Mouse (Mus musculus): ENCODE results near the gene Col1a1.
A peak's percentile ranks its signal among the peaks of the same experiment; 100 is the strongest.

The Col1a1 gene

DNA sequence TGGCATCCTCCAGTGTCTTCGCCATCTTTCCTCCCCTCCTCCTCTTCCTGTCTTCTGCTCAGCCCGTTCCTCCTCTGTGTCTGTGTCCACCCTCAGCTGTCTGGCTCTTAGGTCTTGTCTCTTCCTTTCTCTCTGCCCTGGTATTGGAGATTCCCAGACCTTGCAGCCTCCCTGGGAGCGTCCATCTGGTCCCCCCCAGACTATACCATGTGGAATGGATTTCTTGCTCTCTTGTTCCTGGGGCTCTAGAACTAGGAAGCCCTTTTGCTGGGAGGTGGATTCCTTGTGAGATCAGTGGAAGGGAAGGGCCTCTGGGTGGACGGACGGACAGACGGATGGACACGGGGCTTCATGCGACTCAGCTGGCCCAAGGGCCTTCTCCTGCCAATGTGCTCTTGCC is 60.1 kb downstream of the Col1a1 start:
- DNase-seq (ENCODE audit: low spot score in 2 of 2) = no peak

DNA sequence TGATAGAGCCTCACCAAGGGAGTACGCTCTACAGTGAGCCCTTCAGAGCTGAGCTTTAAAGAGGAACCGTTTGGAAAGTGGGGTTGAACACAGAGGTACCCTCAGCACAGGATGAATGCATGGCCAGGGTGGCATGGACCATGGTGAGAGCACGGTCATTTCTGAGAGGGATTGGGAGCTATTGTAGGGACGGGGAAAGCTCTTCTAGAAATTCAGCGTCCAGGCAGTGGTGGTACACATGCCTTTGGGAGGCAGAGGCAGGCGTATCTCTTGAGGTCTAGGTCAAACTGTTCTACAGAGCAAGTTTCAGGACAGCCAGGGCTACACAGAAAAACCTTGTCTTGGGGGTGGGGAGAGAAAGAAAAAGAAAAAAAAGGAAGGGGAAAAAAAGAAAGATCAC is 61.0 kb downstream of the Col1a1 start:
- DNase-seq (ENCODE audit: low spot score in 2 of 2) = no peak

DNA sequence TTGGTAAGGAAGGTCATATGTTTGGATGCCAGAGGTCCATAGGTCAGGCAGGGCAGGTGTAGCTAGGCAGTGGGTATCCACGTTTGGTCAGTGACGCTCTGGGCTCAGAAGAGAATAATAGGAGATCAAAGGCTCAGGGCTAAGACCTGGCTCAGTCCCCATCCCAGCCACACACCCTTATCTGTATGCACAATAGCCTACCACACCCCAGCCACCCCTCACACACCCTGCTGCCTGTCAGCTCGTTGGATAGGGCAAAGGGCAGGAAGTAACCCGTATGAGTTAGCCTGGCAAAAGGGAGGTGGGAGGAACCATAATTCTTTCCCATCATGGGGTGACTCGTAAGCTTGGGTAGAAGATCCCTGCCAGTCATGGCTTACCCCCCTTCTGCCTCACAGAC is 61.6 kb downstream of the Col1a1 start:
- no peak for DNase-seq (ENCODE audit: low spot score in 2 of 2)

DNA sequence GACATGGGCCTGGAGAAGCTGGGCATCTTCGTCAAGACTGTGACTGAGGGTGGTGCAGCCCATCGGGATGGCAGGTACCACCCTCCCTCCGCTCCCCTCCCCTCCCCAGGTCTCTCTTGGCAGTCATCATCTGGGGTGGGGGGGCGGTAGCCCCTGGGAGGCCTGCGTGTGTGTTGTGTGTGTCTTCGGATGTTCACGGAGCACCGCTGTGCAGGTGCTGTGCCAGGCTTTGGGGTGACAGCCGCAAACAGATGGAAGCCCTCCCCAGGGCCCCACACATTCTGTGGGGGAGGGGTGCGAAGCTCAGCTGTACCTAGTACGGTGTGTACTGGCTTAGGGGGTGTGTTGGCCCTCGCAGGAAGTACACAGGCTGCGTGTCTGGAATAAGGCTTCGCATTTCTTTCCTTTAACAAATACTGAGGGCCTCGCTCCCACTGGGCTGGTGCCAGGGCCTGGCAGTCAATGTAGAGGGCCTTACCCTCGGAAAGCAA is 62.1 kb downstream of the Col1a1 start:
- peak; percentile 97 for DNase-seq (ENCODE audit: low spot score in 2 of 2)

DNA sequence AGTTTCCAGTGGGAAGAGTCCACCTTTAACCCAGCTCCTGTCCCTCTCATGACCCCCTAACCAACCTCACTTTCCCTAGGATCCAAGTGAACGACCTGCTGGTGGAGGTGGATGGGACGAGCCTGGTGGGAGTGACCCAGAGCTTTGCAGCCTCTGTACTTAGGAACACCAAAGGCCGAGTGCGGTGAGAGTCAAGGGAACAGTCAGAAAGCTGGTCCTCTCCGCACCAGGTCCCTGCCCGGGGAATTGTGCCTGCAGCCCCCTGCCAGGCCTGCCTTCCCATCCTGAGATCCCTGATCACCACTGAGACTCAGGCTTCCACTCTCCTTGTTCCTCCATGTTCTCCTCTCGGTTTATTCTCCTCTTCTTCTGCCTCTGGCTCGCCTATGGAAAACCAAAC is 64.1 kb downstream of the Col1a1 start:
- DNase-seq (ENCODE audit: low spot score in 2 of 2) = no peak

DNA sequence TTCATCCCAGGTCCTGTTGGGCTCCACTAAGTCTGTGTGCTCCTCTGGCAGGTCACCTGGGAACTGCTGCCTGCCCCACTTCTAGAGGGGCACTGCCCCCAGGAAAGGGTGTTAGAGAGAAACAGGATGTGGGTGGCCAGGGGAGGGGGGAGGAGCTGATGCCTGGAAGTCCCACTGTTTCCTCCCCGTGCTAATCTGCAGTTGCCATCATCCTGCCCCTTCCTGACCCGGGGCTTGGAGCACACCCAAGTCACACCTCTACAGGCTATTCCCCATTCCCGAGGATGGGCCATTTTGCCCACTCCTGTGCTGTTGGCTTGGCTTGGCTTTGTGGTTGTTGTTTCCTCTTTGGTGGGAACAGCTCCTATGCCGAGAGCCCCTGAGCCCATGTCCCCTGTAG is 64.5 kb downstream of the Col1a1 start:
- DNase-seq (ENCODE audit: low spot score in 2 of 2) = peak; percentile 70 to 73

DNA sequence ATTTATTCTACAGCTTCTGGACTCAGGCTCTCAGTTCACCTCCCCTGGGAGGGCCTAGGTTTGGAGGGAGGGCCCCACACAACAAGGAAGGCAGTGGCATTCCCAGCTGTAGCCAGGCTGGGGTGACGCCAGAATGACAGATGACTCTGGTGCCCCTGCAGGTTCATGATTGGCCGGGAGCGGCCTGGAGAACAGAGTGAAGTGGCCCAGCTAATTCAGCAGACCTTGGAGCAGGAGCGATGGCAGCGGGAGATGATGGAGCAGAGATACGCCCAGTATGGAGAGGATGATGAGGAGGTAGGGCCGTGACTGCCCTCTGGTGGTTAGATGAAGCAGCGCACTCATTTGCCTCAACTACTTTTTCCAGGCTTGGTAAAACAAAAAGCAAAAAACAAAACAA is 65.0 kb downstream of the Col1a1 start:
- DNase-seq (ENCODE audit: low spot score in 2 of 2) = peak; percentile 61 to 72

DNA sequence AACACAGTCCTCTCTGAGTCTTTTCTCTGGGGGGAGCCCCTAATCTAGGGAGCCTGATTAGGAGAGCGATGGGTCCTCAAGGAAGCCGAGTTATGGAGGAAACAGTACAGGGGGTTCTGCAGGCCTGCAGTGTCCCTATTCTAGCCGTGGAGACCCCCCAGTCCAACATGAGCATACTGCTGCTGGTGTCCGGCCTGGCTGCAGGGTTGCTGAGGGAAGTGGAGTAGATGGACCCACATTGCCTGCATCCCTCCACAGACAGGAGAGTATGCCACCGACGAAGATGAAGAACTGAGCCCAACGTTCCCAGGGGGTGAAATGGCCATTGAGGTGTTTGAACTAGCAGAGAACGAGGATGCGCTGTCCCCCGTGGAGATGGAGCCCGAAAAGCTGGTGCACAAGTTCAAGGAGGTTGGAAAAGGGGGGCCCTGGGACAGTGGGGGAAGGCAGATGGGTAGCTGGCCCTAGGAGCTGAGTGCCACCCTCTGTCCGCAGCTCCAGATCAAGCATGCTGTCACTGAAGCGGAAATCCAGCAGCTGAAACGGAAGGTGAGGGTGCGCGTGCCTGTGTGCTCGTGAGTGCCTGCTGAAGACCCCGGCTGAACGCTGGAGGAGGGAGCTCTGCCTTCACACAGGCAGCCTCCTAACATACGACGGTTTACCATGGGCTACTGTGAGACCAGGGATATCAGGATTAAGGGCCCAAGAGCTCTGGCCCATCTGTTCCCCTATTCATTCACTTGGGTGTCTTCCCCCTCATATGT is 65.7 kb downstream of the Col1a1 start:
- no peak for DNase-seq (ENCODE audit: low spot score in 2 of 2)

Data from thymus, postnatal 10 days (tissue).